In genomic region chr13:28502171-28502570, GRCm38 (mm10) we compare ENCODE assay signal across 8 mouse cellular contexts.
DNase-seq lines count a peak whose midpoint lies in the region; ATAC-seq and TF ChIP-seq lines count a peak whose summit lies in the region.

No protein-coding gene starts in this region.

- intact Hi-C loops in heart, postnatal 36 days (cut with DNase I), result loop anchor here (5.0 to 10.0 kb wide), 5 partner anchors 85 to 1560 kb away; no protein-coding TSS in a partner anchor

- no peaks in the 10 kb centered on the region; a peak in 1 of 4 replicates for H3K4me1 ChIP-seq in ES-E14 (ENCODE audit: control insufficient read depth in 2 of 2, insufficient read depth in 2 of 2, low read length in 2 of 2, poor library complexity in 1 of 2)
- H3K4me1 ChIP-seq in liver, embryonic 13.5 days (replicated peaks), result peaks cover 7% of the 10 kb centered on the region; the same call in 1 of the 2 replicates

- H3K27ac ChIP-seq in ES-E14 (ENCODE audit: insufficient read depth, low read depth, low read length, poor library complexity, severe bottlenecking), result no peak overlapping the region
- no peak overlapping the region for H3K27ac ChIP-seq in liver, embryonic 13.5 days

- H3K27me3 ChIP-seq in liver, embryonic 13.5 days, result no peaks in the 10 kb centered on the region

- ATAC-seq in liver, embryonic 13.5 days (ENCODE audit: low read depth), result peak; percentile 58; the same call in 1 of the 2 replicates

- H3K9me3 ChIP-seq in ES-E14 (ENCODE audit: control insufficient read depth, insufficient read depth, low read depth, low read length), result no peaks in the 10 kb centered on the region
- H3K9me3 ChIP-seq in liver, embryonic 13.5 days (replicated peaks), result no peaks in the 10 kb centered on the region

- in situ Hi-C loops in ES-E14 (cut with MboI; ENCODE audit: low sequenced_read_pairs in 2 of 2, unreplicated experiment in 2 of 2), result no loop called here

- H3K4me3 ChIP-seq in ES-E14 (ENCODE audit: insufficient read depth in 1 of 2, low read depth in 1 of 2, low read length in 2 of 2, poor library complexity in 1 of 2, severe bottlenecking in 1 of 2), result no peak overlapping the region
- no peak overlapping the region for H3K4me3 ChIP-seq in liver, embryonic 13.5 days (replicated peaks)

- no peak overlapping the region for H3K4me2 ChIP-seq in liver, embryonic 13.5 days

- H3K36me3 ChIP-seq in ES-E14 (ENCODE audit: control insufficient read depth, insufficient read depth, low read length, poor library complexity, severe bottlenecking), result no peaks in the 10 kb centered on the region
- H3K36me3 ChIP-seq in liver, embryonic 13.5 days, result no peaks in the 10 kb centered on the region

- H3K9ac ChIP-seq in ES-E14 (ENCODE audit: insufficient read depth, low read depth, low read length, poor library complexity, severe bottlenecking), result no peak overlapping the region
- no peak overlapping the region for H3K9ac ChIP-seq in liver, embryonic 13.5 days

- 16% methylated on average over 2 of the region's 2 CpGs for whole genome bisulfite sequencing in liver, embryonic 13.5 days (ENCODE audit: insufficient replicate concordance)

- DNase-seq in ES-E14 (ENCODE audit: low read depth, low spot score), result peak; percentile 26
- peak; percentile 53 for DNase-seq in embryo, embryonic 10 days (ENCODE audit: low spot score)
- DNase-seq in heart, postnatal 36 days, result peak; percentile 33 to 44
- DNase-seq in liver, embryonic 13.5 days, result peak; percentile 4
- DNase-seq in spleen, postnatal 14 days (ENCODE audit: low spot score in 2 of 2), result peak; percentile 13 to 30
- no peak for DNase-seq in cerebellum, adult 18-20 months
- DNase-seq in cerebellum, adult 9-11 months, result no peak
- no peak for DNase-seq in right cerebral cortex, adult 2 months (ENCODE audit: low spot score in 2 of 2)

TF ChIP-seq in ES-E14, 5 proteins besides CTCF, POLR2A, EP300 and RAD21:
- no peak for TF ChIP-seq MAFK (IDR thresholded peaks at IDR 0.05; ENCODE audit: insufficient read depth, low read depth, low read length)

Comparison
In these comparisons a context has a peak if more than half of its experiments do, and no peak if none do; other contexts are left out.
1. DNase-seq: peak in ES-E14 (single experiment), embryo, embryonic 10 days (single experiment), heart, postnatal 36 days (2 of 2), liver, embryonic 13.5 days (single experiment) and spleen, postnatal 14 days (2 of 2); none in cerebellum, adult 18-20 months (0 of 2), cerebellum, adult 9-11 months (single experiment) and right cerebral cortex, adult 2 months (0 of 2).